Mouse (Mus musculus) NIH3T3 (cell line): ENCODE data around the gene Pald1.

ENCODE experiments used
- DNase-seq: peaks from one replicate; pipeline ENCODE4 v3.0.0-alpha.2; 2012; ENCODE audit warnings: low read depth

Pald1 gene

GRCm38 (mm10) chr10:61383021-61383714 is at the start of gene Pald1:
TSS of gene Pald1 (minus strand) at chr10:61383530.
- DNase-seq = peak; percentile 93

DNA sequence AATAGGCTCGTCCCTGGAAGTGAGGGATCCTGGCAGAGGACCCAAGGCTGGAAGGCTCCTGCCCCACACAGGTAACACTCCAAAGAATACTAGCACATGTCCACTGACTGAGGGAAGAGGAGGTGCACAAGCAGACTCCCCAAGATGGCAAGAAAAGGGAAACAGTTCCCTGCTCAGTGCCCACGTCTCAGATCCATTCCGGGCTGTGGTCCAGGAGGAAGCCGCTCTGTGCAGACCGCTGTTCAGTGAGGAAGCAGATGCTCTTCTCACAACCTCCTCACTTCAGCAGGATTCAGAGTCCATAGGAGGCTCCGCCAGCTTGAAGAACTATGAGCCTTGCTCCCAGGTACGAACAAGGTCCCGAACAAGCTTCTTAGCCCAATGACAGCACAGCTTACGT is 48.0 kb upstream of the Pald1 start:
- no peak for DNase-seq

- no peak for DNase-seq
Measured at GRCm38 (mm10) chr10:61429043-61429442, 45.7 kb upstream of the Pald1 start.

- no peak for DNase-seq
Measured at GRCm38 (mm10) chr10:61428416-61428815, 45.1 kb upstream of the Pald1 start.

GRCm38 (mm10) chr10:61427951-61428350 is 44.6 kb upstream of the Pald1 start:
- DNase-seq = peak; percentile 45

DNA sequence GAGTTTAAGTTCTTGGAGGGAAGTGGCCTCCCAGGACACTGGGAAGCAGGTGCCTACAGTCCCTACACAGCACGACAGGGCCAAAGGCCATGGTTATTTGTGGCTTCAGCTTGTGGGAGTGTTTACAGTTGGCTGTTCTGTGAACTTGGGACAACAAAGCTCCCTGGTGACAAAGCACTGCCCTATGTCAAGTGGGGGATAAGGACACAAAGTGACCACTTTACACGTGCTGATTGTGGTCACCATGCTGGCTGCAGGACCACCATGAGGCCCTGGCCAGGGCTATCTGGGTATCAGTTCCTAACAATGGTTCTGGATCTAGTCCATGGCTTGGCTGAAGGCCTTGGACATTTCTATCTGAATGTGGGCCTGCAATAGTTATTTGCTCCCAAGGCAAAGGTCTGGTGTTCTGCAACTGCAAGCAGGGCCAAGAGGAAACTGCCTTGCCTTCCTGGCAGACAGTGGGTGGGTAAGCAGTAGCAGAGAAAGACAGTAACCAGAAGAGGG is 43.0 kb upstream of the Pald1 start:
- DNase-seq = no peak

DNA sequence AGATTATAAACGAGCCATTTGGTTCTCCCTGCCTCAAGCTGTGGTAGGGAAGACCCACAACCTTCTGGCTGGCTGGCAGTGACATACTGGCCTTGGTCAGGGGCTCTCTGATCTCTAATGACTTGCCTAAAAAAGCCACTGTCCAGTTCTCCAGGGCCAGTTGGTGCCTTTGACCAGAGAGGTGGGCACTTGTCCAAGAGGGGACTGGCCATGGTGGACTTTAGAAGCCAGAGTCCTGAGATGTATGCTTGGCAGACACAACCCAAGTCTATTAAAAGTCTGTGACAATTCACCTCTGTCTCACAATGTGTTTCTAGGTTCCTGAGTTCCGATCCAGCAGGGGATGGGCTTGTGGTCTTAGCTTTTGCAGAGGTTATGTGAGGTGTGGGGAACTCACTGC is 41.7 kb upstream of the Pald1 start:
- DNase-seq = no peak

DNA sequence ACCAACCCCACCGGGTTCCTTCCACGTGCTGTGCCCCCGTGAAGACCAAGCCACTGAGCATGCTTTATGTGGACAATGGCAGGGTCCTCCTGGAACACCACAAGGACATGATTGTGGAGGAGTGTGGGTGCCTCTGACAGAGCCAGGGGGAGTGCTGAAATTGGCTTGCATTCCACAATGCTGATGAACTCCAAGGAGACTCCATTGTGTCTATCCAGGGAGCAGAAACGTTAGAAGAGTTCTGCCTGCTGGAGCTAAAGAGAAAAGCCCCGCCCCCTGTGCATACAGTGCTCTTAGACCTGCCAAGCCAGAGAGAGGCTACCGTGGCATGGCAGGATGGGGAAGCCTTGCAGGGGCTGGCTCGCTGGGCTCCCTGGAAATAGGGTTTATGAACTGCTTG is 41.2 kb upstream of the Pald1 start:
- DNase-seq = peak; percentile 34

GRCm38 (mm10) chr10:61423289-61423688 is 40.0 kb upstream of the Pald1 start:
- DNase-seq = no peak

GRCm38 (mm10) chr10:61422861-61423260 is 39.5 kb upstream of the Pald1 start:
- no peak for DNase-seq

GRCm38 (mm10) chr10:61420011-61420410 is 36.7 kb upstream of the Pald1 start:
- no peak for DNase-seq

- DNase-seq = no peak
Measured at GRCm38 (mm10) chr10:61419146-61419545, 35.8 kb upstream of the Pald1 start.

DNA sequence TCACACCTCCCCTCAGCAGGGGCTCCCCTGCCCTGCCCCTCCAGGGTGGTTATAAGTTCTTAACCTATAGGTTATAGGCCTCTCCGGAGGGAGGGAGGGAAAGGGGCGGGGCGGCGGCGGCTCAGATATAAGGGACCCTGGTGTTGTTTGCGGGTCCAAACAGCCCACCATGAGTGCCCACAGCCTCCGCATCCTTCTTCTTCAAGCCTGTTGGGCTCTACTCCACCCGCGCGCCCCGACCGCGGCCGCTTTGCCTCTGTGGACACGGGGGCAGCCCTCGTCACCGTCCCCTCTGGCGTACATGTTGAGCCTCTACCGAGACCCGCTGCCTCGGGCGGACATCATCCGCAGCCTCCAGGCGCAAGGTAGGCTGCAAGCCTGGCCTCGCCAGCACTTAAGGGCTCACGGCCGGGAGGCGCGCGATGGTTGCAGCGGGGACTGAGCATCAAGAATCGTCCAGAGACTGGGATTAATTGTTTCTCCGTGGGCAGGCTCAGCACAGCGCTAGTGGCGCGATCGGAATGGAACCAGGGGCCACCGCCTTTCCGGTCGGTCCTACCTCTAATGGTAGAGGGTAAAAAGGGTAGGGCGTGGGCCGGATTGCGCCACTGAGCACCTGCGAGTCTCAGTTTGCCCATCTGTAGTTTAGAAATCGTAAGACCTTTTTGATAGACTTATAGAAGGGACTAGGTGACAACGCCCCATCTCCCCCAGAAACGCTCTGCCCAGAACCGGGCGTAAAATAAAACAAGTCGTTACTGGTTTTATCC is 35.0 kb upstream of the Pald1 start:
- no peak for DNase-seq

DNA sequence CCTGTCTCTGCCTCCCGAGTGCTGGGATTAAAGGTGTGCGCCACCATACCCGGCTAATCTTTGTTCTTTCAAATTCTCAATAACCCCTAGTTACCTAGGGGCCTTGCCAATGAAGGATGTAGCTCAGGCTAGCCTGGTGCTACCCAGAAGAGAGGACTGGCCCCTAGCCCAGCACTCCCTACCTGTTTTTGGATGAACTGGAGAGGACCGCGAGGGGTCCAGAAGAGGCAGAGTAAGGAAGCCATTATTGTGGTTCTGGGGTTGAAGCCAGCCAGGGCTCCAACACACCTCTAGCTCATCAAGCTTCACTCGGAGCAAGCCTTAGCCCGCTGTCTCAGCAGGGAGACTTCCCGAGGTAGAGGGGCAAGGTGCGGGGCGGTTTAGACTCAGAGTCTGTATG is 34.3 kb upstream of the Pald1 start, which contains the start of gene Nodal:
TSS of gene Nodal (plus strand) at position 301 of the 400 bp plus-strand sequence.
- DNase-seq = no peak

- DNase-seq = no peak
Measured at GRCm38 (mm10) chr10:61417046-61417445, 33.7 kb upstream of the Pald1 start.

DNA sequence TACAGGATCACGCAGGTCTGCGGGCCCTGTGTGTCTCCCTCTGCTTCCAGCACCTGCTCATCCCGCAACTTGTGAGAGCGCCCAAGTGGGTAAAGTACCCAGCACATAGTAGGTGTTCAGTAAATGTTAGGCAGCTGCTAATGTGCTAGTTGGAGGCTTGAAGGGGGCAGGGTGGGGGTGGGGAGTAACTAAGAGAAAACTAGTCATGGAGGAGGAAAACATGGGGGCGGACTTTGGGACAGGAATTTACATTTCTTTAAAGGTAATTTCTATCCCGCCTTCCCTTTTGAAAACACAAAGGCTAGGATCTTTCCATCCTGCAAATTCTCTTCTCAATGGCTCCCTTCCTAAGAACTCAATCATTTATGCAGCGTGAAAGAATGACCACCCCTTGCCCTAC is 33.2 kb upstream of the Pald1 start:
- no peak for DNase-seq

DNA sequence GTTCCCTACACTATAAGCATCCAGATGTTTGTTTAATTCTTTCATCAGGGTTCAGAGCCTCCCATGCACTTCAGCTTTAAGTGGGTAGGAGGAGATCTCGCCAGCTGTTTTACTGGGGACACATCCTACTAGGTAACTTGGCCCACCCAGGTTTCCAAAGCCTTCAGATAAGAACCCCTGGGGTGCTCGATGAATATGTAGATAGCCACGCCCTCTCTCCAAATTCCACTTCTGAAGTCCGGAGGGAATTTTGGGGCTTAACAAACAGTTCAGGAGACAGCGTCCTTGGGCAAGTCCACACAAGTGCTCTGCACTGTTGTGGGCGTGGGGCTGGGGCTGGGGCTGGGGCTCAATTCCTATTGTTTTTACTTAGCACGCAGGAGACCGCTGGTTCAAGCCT is 32.6 kb upstream of the Pald1 start:
- DNase-seq = no peak

DNA sequence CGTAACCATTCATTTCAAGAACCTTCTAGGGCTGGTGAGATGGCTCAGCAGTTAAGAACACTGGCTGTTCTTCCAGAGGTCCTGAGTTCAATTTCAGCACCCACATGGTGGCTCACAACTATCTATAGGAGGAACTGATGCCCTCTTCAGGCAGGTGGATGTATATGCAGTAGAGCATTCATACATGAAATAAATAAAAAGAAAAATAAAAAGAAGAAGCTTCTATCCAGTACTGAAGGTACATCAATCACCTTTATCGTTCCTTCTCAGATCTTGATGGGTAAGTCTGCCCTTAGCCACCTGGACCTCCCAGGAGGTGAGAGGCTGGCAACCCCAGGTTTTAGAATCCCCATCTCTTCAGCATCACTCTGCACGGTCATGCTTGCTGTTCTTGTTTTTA is 31.9 kb upstream of the Pald1 start:
- DNase-seq = no peak

GRCm38 (mm10) chr10:61412910-61413625 is 29.7 kb upstream of the Pald1 start:
- no peak for DNase-seq

GRCm38 (mm10) chr10:61410193-61410592 is 26.9 kb upstream of the Pald1 start:
- no peak for DNase-seq

DNA sequence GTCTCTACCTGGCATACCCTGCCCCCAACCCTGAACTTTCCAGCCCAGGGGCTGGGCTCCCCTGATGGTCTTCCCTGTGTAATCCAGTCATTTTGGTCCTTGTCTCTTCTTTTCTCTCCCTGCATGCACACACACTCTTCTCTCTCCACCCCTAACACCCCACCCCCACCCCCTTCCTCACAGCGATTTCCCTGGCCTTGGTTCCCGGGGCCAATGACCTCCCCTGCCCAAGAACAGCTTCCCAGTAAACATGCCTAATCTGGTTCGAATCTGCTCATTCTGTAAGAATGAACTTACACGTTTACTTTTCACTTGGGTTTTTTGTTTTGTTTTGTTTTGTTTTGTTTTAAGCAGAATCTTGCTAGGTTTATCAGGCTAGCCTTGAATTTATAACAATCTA is 26.4 kb upstream of the Pald1 start:
- no peak for DNase-seq

DNA sequence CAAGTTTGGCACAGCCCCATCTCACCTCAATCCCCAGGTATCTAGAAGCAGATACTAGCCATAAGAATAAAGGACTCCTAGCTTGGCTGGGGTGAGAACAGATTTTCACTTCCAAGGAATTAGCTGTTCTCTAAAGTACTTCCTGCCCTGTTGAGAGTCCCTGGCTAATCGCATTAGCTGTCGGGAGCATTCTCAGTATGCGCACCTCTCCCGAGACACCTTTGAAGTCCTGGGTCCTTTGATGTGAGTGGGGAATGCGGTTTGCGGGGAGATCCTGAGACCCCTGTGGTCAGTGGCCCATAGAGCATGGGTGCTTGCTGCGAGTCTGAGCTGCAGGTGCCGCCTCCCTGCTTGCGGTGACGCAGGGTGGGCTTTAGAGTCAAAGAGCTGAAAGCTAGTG is 22.6 kb upstream of the Pald1 start:
- DNase-seq = no peak

- no peak for DNase-seq
Measured at GRCm38 (mm10) chr10:61402911-61403310, 19.6 kb upstream of the Pald1 start.
